26 mouse cellular contexts compared by ENCODE assay signal in genomic region chr19:25597717-25598232, GRCm38 (mm10). TPM values are rescaled to one million over a fixed set of nuclear protein-coding genes. Genes with fewer than 3 reads are reported as not detected.
DNase-seq lines count a peak whose midpoint lies in the region; ATAC-seq and TF ChIP-seq lines count a peak whose summit lies in the region.
"Had no signal": no experiment of that assay in that cellular context is flagged by ENCODE, and none has a peak within 500 bp of the region (broad histone marks: within the 10 kb centered on the region; RNA-seq: fewer than 3 reads in every experiment).

No protein-coding gene starts in this region.

- H3K4me3 ChIP-seq in forebrain, embryonic 10.5 days, result no peak overlapping the region
- no peak overlapping the region for H3K4me3 ChIP-seq in forebrain, embryonic 14.5 days (ENCODE audit: low read depth, low read length)
- no peak overlapping the region for H3K4me3 ChIP-seq in embryonic facial prominence, embryonic 14.5 days (ENCODE audit: low read depth, low read length)
- H3K4me3 ChIP-seq in myocyte, result no peak overlapping the region
- H3K4me3 ChIP-seq: embryonic facial prominence, embryonic 13.5 days; erythroblast, embryonic 14.5 days; gastrocnemius, adult 2 months; heart, embryonic 10.5 days; hindbrain, embryonic 12.5 days had no signal

- H3K9ac ChIP-seq in forebrain, embryonic 14.5 days (ENCODE audit: low read length), result no peak overlapping the region
- no peak overlapping the region for H3K9ac ChIP-seq in embryonic facial prominence, embryonic 14.5 days (ENCODE audit: low read depth, low read length)
- H3K9ac ChIP-seq: embryonic facial prominence, embryonic 13.5 days; hindbrain, embryonic 12.5 days had no signal

- no peaks in the 10 kb centered on the region for H3K9me3 ChIP-seq in forebrain, embryonic 10.5 days
- H3K9me3 ChIP-seq in forebrain, embryonic 14.5 days (replicated peaks; ENCODE audit: control insufficient read depth, low read length), result no peaks in the 10 kb centered on the region
- no peaks in the 10 kb centered on the region for H3K9me3 ChIP-seq in embryonic facial prominence, embryonic 14.5 days (ENCODE audit: control insufficient read depth, low read length)
- H3K9me3 ChIP-seq: embryonic facial prominence, embryonic 13.5 days; heart, embryonic 10.5 days; hindbrain, embryonic 12.5 days had no signal

- H3K4me2 ChIP-seq in forebrain, embryonic 14.5 days (ENCODE audit: low read length), result no peak overlapping the region
- H3K4me2 ChIP-seq in embryonic facial prominence, embryonic 14.5 days (ENCODE audit: low read depth, low read length), result no peak overlapping the region
- H3K4me2 ChIP-seq in myocyte (ENCODE audit: low read depth), result peak overlapping the region; percentile 18
- H3K4me2 ChIP-seq: embryonic facial prominence, embryonic 13.5 days; hindbrain, embryonic 12.5 days had no signal

- no peak for DNase-seq in forebrain, embryonic 10.5 days (ENCODE audit: extremely low spot score, low spot score)
- no peak for DNase-seq in forebrain, embryonic 14.5 days (ENCODE audit: low spot score)
- DNase-seq in ES-CJ7 (ENCODE audit: low read depth, low spot score), result peak; percentile 27
- DNase-seq in embryonic facial prominence, embryonic 14.5 days (ENCODE audit: low spot score), result no peak
- no peak for DNase-seq in gastrocnemius, postnatal 4 days (ENCODE audit: low spot score in 2 of 2)
- DNase-seq in urinary bladder, postnatal 4 days (ENCODE audit: low spot score in 2 of 2), result no peak
- DNase-seq: adrenal gland, adult 8-10 months; adrenal gland, postnatal 36 days; cerebellum, adult 2 months; cerebellum, postnatal 14 days; embryo, embryonic 11 days; gastrocnemius, adult 2 months; gastrocnemius, postnatal 25 days; heart, adult 11 months; heart, postnatal 10 days; heart, postnatal 4 days had no signal

- no peak for TF ChIP-seq POLR2A in myocyte (IDR thresholded peaks at IDR 0.05; ENCODE audit: insufficient read length, low read depth)

- ATAC-seq in forebrain, embryonic 14.5 days, result no peak
- ATAC-seq in embryonic facial prominence, embryonic 14.5 days (ENCODE audit: low read depth), result peak; percentile 77; the same call in 1 of the 2 replicates
- ATAC-seq: hindbrain, embryonic 16.5 days; inflammation-experienced regulatory T-cells, adult 6 months; intestine, postnatal 0 days; Patski had no signal

- no peaks in the 10 kb centered on the region for H3K36me3 ChIP-seq in forebrain, embryonic 10.5 days (replicated peaks)
- H3K36me3 ChIP-seq in forebrain, embryonic 14.5 days (ENCODE audit: control insufficient read depth, insufficient read depth, low read length), result no peaks in the 10 kb centered on the region
- H3K36me3 ChIP-seq in embryonic facial prominence, embryonic 14.5 days (ENCODE audit: control insufficient read depth, insufficient read depth, low read length), result no peaks in the 10 kb centered on the region
- H3K36me3 ChIP-seq in myocyte (ENCODE audit: control insufficient read depth, insufficient read depth), result no peaks in the 10 kb centered on the region
- H3K36me3 ChIP-seq: embryonic facial prominence, embryonic 13.5 days; heart, embryonic 10.5 days; hindbrain, embryonic 12.5 days had no signal

- 53% methylated on average over 3 of the region's 3 CpGs for WGBS in forebrain, embryonic 10.5 days
- 43% methylated on average over 3 of the region's 3 CpGs for WGBS in forebrain, embryonic 14.5 days
- 65% methylated on average over 3 of the region's 3 CpGs for WGBS in embryonic facial prominence, embryonic 14.5 days

- H3ac ChIP-seq in myocyte (ENCODE audit: control insufficient read depth, insufficient read length), result no peak overlapping the region

- peaks cover 64% of the 10 kb centered on the region for H3K4me1 ChIP-seq in forebrain, embryonic 10.5 days
- no peaks in the 10 kb centered on the region for H3K4me1 ChIP-seq in forebrain, embryonic 14.5 days (ENCODE audit: control insufficient read depth, insufficient read depth, low read length)
- no peaks in the 10 kb centered on the region; the same call in 1 of the 2 replicates for H3K4me1 ChIP-seq in embryonic facial prominence, embryonic 14.5 days (ENCODE audit: control insufficient read depth, insufficient read depth, low read length)
- H3K4me1 ChIP-seq: heart, embryonic 10.5 days; hindbrain, embryonic 12.5 days had no signal

- H3K27ac ChIP-seq in forebrain, embryonic 10.5 days, result peak overlapping the region; percentile 56
- H3K27ac ChIP-seq in forebrain, embryonic 14.5 days (ENCODE audit: low read depth, low read length), result no peak overlapping the region
- H3K27ac ChIP-seq in embryonic facial prominence, embryonic 14.5 days (replicated peaks; ENCODE audit: low read depth, low read length), result no peak overlapping the region
- H3K27ac ChIP-seq: embryonic facial prominence, embryonic 13.5 days; gastrocnemius, adult 2 months; heart, embryonic 10.5 days; hindbrain, embryonic 12.5 days had no signal

- H3K79me2 ChIP-seq in myocyte (ENCODE audit: control insufficient read depth, insufficient read depth), result no peaks in the 10 kb centered on the region

- H3K27me3 ChIP-seq in forebrain, embryonic 10.5 days (ENCODE audit: poor library complexity, severe bottlenecking), result peaks cover 87% of the 10 kb centered on the region
- H3K27me3 ChIP-seq in forebrain, embryonic 14.5 days (replicated peaks; ENCODE audit: control insufficient read depth, insufficient read depth, low read length), result peaks cover 31% of the 10 kb centered on the region
- peaks cover 69% of the 10 kb centered on the region for H3K27me3 ChIP-seq in embryonic facial prominence, embryonic 14.5 days (replicated peaks; ENCODE audit: control insufficient read depth, insufficient read depth, low read length)
- H3K27me3 ChIP-seq in myocyte (ENCODE audit: control insufficient read depth, insufficient read depth, insufficient read length), result peaks cover 19% of the 10 kb centered on the region

TF ChIP-seq in myocyte, 11 proteins besides CTCF, POLR2A, EP300 and RAD21:
- TF ChIP-seq MAX (IDR thresholded peaks at IDR 0.05; ENCODE audit: low read depth) (no peak), CEBPB (IDR thresholded peaks at IDR 0.05; ENCODE audit: insufficient read depth, poor library complexity, severe bottlenecking) (no peak), MYOG (IDR thresholded peaks at IDR 0.05; ENCODE audit: control insufficient read depth in 1 of 3, insufficient read depth in 1 of 3, insufficient read length in 2 of 3, low read depth in 2 of 3) (no peak), TCF12 (IDR thresholded peaks at IDR 0.05; ENCODE audit: insufficient read depth, poor library complexity, severe bottlenecking) (no peak), POLR2AphosphoS2 (IDR thresholded peaks at IDR 0.05; ENCODE audit: insufficient read length, low read depth) (no peak), E2F4 (IDR thresholded peaks at IDR 0.05; ENCODE audit: insufficient read depth) (no peak), SRF (IDR thresholded peaks at IDR 0.05; ENCODE audit: control insufficient read depth, insufficient read length, low read depth) (no peak), REST (IDR thresholded peaks at IDR 0.05; ENCODE audit: insufficient read depth, insufficient read length) (no peak), USF1 (IDR thresholded peaks at IDR 0.05; ENCODE audit: low read depth) (no peak), MYOD1 (IDR thresholded peaks at IDR 0.05; ENCODE audit: control insufficient read depth in 1 of 3, insufficient read length in 2 of 3, low read depth in 2 of 3) (no peak)
TF ChIP-seq in myocyte: peak in this region for 0.

RNA-seq across cellular contexts. Expression of gene Dmrt3, which starts 12.3 kb away (rescaled TPM):
- polyA plus RNA-seq in forebrain, embryonic 10.5 days (2016; fragmentation: Nextera tagmentation; extraction: Ambion mirVana), result 11.0 and 13.4 TPM in 2 replicates
- polyA plus RNA-seq in forebrain, embryonic 14.5 days (2014; fragmentation: Nextera tagmentation; extraction: Ambion mirVana), result 3.6 and 5.0 TPM in 2 replicates
- 1.9 and 2.2 TPM in 2 replicates for polyA plus RNA-seq in embryonic facial prominence, embryonic 14.5 days (2014; fragmentation: Nextera tagmentation; extraction: Ambion mirVana)
- 0.06 TPM for polyA plus RNA-seq in myocyte (2012; fragmentation: generic; extraction: Trizol)
- total RNA-seq in gastrocnemius, postnatal 4 days (2021), result not detected
- total RNA-seq: adrenal gland, adult 8-10 months; adrenal gland, postnatal 36 days; common myeloid progenitor, adult 5-6 weeks; gastrocnemius, adult 2 months; gastrocnemius, postnatal 25 days; heart, postnatal 10 days; heart, postnatal 4 days had no signal
- polyA plus RNA-seq: erythroblast, embryonic 14.5 days; heart, embryonic 10.5 days; inflammation-experienced regulatory T-cells, adult 6 months; intestine, postnatal 0 days; Patski had no signal
